Mouse (Mus musculus): ENCODE data around the gene Hist2h2bb.
A peak's percentile ranks its signal among the peaks of the same experiment; 100 is the strongest.
"Not testable (repeated sequence)": the region's sequence is repeated elsewhere in the genome, so short reads cannot be mapped to it uniquely, and the experiment has no call there.

The Hist2h2bb gene

GRCm38 (mm10) chr3:96239949-96240798 is 29.4 kb upstream of the Hist2h2bb start, which contains the start of gene Hist2h2aa2:
TSS of gene Hist2h2aa2 (minus strand) at chr3:96240276.
- DNase-seq (ENCODE audit: low spot score): peak; percentile 97

DNA sequence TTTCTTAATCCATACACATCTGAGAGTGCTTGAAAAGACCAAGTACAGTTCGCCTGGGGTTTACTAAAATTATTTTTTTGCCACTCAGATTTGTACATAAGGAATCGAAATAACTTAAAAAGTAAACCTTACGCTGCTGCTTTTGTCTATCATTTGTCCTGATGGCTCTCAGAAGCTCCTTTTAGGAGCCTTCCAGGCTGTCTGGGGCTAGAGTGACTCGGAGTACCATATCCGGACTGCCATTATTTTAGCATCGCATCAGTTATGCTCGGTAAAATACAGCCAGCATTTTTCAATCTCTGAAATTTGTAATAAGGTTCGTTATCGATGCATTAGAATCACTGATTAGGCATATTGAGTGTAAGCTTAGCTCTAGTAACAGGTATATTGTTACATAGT is 28.8 kb upstream of the Hist2h2bb start:
- no peak for DNase-seq (ENCODE audit: low spot score)

- no peak for DNase-seq (ENCODE audit: low spot score)
Measured at GRCm38 (mm10) chr3:96243921-96244572, 25.5 kb upstream of the Hist2h2bb start.

- DNase-seq (ENCODE audit: low spot score): peak; percentile 88
Measured at GRCm38 (mm10) chr3:96245003-96245886, 24.3 kb upstream of the Hist2h2bb start, which contains the start of gene Hist2h2aa1. TSS of gene Hist2h2aa1 (plus strand) at chr3:96245497.

- DNase-seq (ENCODE audit: low spot score): not testable (repeated sequence)
Measured at GRCm38 (mm10) chr3:96246018-96246417, 23.5 kb upstream of the Hist2h2bb start.

- DNase-seq (ENCODE audit: low spot score): not testable (repeated sequence)
Measured at GRCm38 (mm10) chr3:96246427-96246856, 23.1 kb upstream of the Hist2h2bb start, which contains the start of gene Hist2h3c1. TSS of gene Hist2h3c1 (plus strand) at chr3:96246685.

DNA sequence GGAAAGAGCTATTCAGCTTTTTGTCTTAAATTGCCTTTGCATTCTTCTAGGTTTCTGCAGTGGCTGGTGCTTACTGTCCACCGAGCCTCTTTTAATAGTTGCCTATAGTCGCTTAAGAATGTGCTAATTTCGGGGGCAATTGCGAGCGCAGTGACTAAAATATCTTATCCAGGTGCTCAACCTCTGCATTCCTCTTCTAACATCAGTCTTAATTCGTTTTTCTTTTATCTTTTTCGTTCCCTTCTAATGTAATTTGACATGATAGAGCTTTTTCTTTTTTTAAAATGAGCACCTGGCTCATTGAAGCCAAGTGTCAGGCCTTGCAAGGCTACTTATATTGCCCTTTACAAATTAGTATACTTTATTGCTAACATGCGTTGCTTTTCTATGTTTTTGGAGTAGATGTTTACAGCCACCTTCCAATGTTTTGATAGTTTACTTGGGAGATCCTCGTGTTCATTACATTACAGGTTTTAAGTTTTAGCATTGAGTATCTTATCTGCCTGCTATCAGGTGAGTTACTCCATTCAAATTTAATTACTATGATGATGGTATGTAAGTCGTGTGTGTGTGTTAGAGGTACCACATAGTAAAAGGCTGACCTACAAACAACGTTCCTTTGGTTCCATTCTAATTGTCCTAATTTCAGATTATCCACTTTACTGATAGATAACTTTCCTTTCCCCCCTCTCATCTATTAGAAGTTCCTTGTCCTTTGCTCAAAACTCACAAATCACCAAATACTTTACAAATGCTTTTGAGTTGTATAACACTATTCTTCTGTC is 22.0 kb upstream of the Hist2h2bb start:
- no peak for DNase-seq (ENCODE audit: low spot score)

DNA sequence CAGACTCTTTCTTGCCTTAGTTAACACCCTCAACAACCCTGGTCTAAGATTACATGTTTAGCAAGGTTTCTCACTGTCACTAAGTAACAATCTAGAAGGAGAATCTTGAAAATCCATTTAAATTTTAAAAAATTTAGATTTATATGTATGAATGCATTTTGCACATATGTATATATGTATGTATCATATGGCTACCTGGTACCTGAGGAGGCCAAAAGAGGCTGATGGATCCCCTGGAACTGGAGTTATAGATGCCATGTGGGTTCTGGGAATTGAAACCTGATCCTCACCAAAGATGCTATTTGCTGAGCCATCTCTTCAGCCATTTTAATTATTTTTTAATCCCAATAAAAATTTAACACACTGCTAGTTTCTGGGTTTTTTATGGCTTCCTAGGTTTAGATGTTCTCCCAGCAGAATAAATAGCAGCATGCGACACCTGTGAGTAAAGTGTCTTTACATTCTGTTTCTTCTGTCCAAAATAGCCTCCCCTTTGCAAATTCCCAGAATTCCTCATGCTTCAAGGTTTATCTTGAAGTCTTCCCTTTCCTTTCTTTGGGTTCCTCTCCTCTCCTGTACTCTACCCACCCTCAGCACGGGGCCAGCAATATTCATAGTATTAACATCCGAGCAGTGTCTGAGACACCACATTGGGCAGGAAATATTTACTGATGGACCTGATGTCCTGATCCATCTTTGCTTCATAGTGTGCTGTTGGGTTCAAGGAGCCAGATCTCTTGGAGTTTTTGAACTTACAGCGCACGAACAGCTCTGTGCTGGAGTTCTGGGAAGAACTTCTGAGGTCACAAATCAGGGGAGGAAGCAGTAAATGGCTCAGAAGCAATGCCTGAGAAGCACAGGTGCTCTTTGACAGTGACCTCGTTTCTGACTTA is 21.2 kb upstream of the Hist2h2bb start:
- DNase-seq (ENCODE audit: low spot score): no peak

DNA sequence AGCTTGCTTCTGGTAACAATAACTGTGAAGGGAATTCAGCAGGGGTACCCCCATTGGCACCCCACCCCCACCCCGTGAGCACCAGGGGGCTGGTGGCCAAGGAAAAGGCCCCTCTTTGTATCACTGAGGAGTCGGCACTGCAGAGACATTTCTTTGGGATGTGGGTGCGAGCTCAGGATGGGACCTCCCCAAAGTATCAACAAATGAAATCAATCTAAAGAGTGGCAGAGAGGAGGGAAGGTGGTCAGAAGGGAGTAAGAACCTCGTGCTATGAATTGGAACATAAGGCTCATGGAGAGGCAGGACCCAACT is 20.6 kb upstream of the Hist2h2bb start:
- no peak for DNase-seq (ENCODE audit: low spot score)

DNA sequence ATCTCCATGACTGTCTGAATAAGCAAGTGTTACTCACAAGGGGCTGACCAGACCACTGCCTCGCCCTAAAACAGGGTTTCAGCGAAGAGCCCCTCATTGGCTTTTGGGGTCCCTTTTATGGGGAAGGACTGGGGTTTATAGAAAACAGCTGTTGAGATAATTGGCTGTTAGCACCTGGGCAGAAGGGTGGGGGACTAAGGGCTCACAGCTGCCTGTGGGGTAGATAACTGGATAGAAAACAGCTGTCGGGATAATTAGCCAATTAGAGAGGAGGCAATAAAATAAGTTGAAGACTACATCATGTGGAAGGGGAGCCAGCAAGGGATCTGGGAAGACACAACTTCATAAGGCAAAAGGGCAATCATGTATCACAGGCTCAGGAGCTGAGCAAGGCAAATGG is 18.7 kb upstream of the Hist2h2bb start:
- no peak for DNase-seq (ENCODE audit: low spot score)

DNA sequence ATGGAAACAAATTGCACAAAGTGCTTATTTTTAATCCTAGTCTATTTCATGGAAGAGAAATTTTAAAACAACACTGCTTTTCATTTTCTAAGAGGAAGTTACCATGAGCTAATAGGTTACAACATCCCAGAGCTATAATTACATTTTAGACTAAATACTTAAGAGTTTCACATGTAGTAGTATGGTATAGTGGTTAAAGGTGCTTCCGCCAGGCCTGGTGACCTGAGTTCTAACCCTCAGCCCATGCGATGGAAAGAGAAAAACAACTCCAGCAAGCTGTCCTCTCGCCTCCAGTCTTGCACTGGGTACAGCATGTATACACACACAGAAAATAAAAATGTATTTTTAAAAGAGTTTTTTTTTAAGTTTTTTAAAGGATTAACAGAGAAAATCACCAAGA is 17.8 kb upstream of the Hist2h2bb start:
- no peak for DNase-seq (ENCODE audit: low spot score)

- DNase-seq (ENCODE audit: low spot score): no peak
Measured at GRCm38 (mm10) chr3:96254683-96255355, 14.7 kb upstream of the Hist2h2bb start.

GRCm38 (mm10) chr3:96255926-96256593 is 13.5 kb upstream of the Hist2h2bb start:
- DNase-seq (ENCODE audit: low spot score): no peak

DNA sequence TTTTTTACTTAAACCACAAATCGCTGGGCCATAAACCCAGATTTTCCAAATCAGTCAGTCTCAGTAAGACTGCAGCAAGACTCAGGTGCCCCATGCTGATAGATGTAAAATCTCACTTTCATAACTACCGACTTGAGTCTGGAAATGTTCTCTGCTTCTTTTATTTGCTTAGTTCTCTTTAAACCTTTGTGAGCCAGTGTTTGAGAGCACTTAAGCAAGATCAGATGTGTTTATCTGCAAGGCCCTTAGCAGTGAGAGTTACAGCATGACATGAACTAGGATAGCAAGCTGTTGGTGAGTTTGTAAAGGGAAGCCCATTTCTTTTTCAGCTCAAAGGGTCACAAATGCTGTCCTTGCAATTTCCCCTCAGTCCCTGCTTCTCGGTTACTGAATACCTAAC is 12.4 kb upstream of the Hist2h2bb start:
- no peak for DNase-seq (ENCODE audit: low spot score)

DNA sequence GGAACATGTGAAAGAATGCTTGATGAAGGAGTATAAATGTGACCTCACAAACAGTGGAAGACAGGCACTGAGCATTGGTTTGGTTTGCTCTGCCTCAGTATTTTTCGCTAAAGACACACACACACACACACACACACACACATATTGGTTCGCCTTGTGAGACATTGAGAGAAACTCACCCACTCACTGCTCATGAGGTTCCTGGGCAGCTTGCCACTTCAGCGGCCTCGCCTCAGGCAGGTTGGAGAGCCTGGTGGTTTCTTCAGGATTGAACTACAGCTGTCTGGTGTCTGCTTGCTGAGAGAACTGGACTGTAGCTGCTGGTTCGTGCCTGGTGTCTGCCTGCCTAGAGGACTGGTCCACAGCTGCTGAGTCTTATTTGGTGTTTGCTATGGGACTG is 9.3 kb upstream of the Hist2h2bb start:
- DNase-seq (ENCODE audit: low spot score): no peak

DNA sequence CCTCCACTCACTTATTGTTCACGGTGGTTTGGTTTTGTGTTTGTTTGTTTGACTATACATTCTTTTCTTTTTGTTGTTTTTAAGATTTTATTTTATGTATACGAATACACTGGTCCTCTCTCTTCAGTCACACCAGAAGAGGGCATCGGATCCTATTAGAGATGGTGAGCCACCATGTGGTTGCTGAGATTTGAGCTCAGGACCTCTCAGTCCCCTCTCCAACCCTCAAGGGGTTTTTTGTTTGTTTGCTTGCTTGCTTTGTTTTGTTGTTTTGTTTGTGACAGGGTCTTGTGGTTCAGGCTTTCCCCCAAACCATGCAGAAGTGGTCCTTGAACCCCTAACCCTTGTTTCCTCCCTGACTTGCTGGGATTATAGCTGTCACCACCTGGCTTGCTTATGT is 7.9 kb upstream of the Hist2h2bb start:
- DNase-seq (ENCODE audit: low spot score): no peak

GRCm38 (mm10) chr3:96262216-96262875 is 7.2 kb upstream of the Hist2h2bb start:
- DNase-seq (ENCODE audit: low spot score): peak; percentile 84

GRCm38 (mm10) chr3:96262979-96263550 is 6.5 kb upstream of the Hist2h2bb start, which contains the start of gene Hist2h4:
TSS of gene Hist2h4 (minus strand) at chr3:96263311.
- DNase-seq (ENCODE audit: low spot score): peak; percentile 98

Data from layer of hippocampus, adult 11-12 months (tissue).